Mouse (Mus musculus) gastrocnemius, adult 8-10 months (tissue): ENCODE results near the gene Vamp8. TPM values are rescaled to one million over a fixed set of nuclear protein-coding genes. Genes with fewer than 3 reads are reported as not detected.
A peak's percentile ranks its signal among the peaks of the same experiment; 100 is the strongest.

ENCODE experiments used
- DNase-seq, 2 experiments: peaks; one replicate each; pipeline ENCODE4 v3.0.0; 2022; ENCODE audit warnings: low spot score in 2 of 2
- total RNA-seq, 4 experiments: library from RNA; stranded (reverse); gene quantifications; 2 replicates each; pipeline ENCODE4 v1.2.4; 2022

Vamp8 gene
- total RNA-seq, 4 experiments from 2014 or later = 37.1 to 47.8 (median 45.0) TPM

DNA sequence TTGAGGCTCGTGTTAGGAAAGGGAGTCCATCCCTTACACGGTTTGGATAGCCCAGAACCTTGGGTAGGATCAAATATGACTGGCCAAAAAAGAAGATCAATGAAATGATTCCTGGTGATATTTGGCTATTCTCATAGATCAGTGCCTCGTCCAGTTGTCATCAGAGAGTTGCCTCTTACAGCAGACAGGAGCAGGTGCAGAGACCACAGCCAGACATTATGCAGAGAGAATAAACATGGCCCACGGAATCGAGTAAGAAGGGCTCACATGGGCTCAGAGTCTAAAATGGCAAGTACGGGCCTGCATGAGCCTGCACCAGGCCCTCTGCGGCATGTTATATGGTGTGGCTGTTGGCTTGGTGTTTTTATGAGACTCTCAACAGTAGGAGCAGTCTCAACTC lies 14.9 kb upstream of the Vamp8 start:
- DNase-seq = no peak

DNA sequence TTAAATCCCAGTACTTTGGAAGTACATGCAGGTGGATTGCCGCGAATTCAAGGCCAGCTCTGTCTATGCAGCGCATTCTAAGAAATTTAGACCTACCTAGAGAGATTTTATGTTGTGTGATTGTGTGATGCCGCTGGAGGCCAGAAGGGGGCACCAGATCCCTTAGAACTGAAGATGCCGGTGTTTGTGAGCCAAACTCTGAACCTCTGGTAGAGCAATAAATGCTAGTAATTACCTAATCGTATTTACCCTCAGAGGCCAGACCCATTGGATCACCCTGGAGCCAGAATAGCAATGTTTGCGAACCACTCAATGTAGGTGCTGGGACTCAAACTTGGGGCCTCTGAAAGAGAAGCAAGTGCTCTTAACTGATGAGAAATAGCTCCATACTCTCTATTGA lies 11.4 kb upstream of the Vamp8 start:
- peak; percentile 64 to 68 for DNase-seq

DNA sequence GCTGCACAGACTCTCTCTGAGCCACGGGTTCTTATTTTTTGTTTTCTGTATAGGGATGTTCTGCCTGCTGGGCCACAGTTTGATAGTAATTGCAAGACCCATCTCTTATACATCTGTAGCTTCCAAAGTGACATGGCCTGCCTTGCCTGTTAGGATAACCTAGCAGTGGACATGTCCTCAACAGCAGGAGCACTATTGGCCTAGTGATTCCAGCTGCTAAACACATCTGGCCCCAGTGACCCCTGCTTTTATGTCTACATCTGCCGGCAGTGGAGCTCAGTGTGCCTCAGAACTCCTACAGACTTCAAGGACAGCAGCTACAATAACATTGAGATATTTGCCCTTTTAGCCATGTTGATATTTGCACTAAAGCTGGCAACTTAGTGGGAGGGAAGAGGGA lies 9.5 kb upstream of the Vamp8 start:
- no peak for DNase-seq

DNA sequence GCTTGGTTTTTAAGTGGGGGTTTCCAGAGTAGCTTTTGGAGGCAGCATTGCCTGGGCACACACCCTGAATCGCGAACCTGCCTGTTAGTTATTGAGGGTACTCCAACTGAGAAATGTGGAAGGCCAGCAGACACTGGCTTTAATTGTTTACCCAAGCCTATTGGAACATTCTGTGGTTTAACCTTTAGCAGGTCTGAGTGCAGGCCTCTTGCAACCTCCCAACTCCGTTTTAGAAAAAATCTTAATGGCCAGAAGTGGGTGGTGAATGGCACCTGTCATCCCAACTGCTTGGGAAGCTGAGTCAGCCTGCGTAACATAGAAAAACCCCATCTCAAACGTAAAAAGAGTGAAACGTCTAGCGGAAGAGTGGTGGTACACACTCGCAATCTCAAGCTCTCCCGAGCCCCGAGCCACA lies 6.3 kb upstream of the Vamp8 start:
- DNase-seq = no peak

DNA sequence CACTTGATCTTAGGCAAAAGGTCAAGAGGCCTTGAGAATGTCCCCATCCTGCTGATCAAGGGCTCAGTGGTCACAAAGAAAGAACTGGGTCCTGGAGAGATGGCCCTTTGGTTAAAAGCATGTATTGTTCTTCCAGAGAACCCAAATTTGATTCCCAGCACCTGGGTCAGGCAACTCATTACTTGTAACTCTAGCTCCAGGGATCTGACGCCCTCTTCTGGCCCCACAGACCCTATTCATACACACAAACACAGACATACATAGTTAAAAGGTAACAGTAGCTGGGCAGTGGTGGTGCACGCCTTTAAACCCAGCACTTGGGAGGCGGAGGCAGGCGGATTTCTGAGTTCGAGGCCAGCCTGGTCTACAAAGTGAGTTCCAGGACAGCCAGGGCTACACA lies 1.8 kb upstream of the Vamp8 start:
- DNase-seq = no peak

DNA sequence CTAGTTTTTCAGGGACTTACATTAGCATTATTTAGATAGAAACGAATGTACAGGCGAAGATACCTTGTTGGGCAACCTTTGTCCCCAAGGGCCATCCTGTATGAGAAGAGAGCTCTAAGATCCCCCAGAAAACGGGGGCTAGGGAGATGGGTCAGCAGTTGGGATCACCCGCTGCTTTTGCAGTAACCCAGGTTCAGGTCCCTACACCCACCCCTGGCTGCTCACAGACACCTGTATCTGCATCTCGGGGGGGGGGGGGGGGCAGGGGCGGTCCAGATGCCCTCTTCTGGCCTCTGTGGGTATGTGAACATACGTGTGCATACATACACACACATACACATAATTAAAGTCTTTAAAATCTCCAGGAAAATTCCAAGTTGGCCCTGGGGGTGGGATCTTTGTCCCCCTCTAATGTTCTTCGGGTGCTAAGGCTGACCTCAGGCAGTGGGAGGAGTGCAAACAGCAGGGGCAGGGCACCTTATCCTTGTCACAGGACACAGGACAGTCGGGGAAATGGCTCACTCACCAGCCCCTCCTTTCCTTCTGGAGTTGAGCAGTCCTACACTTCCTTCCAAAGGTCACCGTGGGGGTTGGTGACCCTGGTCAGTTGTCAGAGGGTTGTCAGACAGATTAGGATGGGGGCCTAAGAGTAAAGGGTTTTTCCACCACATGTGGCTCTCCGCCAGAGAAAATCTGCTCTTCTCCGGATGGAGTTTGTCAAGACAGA lies 455 bp upstream of the Vamp8 start:
- peak in 1 of 2 experiments; percentile 28 for DNase-seq

DNA sequence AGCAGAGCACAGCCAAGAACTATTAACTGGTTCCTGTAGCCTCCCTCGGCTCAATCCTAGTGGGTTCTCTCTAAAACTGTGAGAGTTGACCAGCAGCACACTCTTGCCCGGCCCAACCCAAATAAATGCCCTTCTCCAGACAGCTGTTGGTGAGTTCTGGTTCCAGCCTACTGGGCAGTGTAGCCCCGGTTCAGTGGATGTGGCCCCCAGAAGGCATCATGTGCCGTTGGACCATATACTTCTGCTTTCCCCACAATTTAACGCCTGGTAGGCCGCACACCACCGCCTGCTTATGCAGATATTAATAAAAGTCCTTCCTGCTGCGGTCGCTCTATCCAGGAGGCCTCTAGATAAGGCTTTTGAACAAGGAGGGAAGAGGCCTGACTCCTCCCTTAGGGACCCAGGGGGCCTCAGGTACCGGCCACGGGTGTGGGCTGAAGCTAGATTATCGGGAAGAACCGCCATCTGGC lies 997 bp downstream of the Vamp8 start:
- DNase-seq = no peak

DNA sequence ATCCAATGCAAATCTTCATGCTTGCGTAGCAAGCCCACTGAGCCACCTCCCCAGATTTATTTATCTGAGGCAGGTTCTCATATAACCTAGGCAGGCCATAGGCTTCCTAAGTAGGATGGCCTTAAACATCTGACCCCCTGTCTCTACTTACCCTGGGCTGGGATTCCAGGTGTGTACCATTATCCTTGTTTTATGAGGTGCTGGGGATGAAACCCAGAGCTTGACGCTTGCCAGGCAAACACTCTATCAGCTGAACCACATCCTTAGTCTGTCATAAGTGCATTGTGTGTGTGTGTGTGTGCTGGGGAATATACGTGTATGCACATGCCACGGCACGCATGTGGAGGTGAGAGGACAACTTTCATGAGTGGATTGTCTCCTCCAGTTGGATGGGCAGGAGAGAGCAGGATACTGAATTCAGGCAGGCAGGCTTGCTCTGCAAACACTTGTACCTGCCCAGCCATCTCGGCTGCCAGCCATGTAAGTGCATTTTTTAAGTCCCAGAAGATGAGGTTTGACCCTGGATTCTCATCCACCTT lies 1.6 kb downstream of the Vamp8 start:
- DNase-seq = no peak

DNA sequence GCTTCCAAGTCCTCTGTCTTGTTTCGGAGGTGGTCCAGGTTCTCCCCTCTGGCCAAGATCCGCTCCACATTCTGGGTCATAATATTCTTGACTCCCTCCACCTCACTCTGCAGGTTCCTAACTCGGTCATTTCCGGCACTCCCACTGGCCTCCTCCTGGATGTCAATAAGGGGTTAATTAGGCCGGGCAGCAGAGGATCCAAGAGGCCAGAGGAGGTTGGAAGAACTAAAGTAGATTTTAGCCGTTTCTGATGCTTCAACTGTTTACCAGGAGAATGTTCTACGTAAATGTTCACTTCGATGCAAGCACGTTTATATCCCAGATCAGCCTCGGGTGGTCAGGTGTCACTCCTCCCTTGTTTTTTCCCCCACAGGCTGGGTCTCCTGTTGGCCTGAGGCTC lies 2.2 kb downstream of the Vamp8 start:
- DNase-seq = no peak

DNA sequence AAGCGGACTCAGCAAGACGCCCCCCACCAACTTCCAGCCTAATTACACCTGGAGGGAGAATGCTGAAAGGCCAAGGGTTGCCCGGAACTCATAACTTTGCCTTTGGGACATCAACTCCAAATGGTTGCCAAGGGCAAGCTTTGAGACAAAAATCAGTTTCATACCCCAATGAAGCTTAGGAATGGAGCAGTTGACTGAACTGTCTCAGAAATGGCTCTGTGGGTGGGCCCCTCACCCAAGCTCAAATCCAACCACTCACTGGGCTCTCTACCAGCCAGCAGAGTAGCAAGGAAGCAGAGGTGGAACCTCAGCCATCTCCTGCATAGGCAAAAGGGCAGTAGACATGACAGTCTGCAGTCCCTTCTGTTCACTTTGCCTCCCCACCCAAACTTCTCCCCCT lies 2.7 kb downstream of the Vamp8 start:
- DNase-seq = no peak

DNA sequence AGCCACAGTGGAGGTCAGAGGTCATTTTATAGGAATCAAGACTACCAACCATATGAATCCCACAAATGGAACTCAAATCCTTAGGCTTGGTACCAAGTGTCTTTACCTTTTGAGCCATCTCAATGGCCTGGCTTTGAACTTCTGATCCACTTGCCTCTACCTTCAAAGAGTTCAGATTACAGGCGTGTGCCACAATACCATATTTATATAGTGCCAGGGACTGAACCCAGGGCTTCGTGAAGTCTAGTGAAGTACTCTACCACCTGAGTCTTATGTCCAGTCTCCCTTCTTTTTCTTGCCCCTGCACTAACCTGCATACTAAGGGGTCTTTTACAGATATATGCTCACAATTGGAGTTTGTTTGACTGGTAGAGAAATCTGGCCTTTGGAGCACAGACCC lies 3.9 kb downstream of the Vamp8 start:
- no peak for DNase-seq

DNA sequence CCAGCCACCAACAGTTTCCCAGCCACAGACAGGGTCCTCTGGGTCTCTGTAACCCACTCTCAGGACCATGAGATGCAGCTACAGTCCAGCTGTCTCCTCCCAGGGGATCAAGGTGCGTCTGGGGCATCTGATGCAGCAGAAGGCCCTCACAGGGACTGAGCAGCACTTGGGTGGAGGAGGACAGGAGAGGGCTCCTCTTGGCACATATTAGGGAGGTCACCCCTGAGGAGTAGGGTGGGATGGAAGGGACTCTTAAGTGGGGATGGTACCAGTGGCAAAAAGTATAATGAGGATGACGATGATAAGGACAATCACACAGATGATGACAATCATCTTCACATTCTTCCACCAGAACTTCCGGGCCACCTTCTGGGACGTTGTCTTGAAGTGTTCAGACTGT lies 5.2 kb downstream of the Vamp8 start:
- no peak for DNase-seq

DNA sequence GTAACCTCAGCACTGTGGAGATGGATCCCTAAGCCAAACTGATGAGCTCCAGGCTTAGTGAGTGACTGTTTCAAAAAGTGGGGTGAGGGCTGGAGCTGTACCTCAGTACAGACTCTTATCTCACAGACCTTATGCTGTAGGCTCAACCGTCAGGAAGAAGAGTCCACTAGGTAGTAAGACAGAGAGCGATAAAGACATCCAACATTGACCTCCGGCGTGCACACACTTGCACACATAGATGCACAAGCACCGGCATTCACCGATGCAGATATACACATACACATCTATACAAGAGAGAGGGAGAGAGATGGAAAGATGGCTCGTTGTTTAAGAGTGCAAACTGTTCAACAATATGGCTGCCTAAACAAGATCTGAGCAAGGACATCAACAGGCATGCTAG lies 6.6 kb downstream of the Vamp8 start:
- no peak for DNase-seq

DNA sequence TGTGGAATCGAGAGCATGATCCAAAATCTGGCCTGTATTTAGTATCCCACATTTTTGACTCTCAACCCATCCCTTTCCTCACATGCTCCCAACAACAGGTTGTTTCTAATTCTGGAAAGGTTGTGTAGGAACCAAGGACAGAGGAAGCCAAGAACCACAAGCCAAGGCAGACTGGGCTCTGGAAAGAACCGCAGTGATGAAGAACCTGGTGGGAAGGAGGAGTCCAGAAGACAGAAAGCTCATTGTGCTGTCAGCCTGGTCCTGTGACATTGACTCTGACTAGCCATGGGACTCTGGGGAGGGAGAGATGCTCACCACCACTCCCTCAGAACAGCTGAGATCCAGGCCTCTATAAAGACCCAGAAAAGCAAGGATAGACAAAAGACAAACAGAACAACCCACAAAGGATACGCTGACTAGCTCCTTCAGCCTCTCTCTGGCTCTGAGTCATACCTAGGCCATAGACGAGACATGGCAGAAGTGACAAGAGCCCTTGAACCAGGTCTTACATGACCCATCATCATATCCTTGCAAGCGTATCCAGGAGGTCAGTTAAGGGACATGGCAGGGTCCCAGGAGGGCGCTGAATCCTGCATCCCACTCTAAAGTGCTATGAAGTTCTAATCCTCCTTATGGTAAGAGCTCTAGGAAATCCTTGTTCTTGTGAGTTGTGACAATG lies 7.2 kb downstream of the Vamp8 start:
- no peak for DNase-seq

DNA sequence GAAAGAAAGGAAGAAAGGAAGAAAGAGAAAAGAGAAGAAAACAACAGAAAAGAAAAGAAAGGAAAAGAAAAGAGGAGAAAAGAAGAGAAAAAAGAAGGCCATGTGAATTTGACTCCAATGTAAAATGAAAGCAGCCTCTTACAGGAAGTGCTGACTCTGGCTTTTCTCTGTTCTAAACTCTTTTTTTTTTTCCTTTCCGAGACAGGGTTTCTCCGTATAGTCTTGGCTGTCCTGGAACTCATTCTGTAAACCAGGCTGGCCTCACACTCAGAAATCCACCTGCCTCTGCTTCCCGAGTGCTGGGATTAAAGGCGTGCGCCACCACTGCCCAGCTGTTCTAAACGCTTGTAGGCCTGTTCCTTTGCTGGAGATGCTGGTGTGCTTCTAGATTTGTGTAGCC lies 8.0 kb downstream of the Vamp8 start:
- no peak for DNase-seq

DNA sequence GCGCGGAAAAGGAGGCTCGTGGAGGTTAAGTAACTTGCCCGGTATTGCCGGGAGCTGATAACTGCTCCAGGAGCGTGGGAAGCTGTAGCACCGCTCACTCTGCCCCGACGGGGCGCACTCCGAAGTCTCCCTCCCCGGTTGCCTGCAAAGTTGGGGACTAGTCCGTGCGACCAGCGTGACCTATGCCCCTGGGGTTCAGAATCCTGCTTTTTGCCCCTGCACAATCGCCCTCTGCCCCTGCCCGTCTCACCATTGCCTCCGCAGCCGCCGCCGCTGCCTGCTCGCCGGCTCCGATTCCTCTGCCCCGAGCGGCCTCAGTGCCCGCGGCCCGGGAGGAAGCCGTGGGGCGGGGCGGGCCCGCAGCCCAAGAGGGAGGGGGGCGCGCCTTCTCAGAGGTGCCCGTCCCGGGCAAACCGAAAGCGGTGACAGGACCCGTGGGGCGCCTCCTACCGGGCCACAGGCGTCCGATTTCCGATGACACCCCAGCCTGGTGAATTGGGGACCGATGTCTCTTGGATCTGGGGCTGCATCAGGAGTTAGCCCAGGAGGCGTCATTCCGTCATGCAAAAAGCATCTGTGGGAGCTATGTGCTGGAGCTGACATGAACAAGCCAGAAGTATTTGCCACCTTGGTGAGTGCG lies 10.3 kb downstream of the Vamp8 start, which contains the start of gene Vamp5:
Gene Vamp5, minus strand, starts transcription at position 338 of the 640 bp plus-strand sequence.
- peak; percentile 74 to 83 for DNase-seq

DNA sequence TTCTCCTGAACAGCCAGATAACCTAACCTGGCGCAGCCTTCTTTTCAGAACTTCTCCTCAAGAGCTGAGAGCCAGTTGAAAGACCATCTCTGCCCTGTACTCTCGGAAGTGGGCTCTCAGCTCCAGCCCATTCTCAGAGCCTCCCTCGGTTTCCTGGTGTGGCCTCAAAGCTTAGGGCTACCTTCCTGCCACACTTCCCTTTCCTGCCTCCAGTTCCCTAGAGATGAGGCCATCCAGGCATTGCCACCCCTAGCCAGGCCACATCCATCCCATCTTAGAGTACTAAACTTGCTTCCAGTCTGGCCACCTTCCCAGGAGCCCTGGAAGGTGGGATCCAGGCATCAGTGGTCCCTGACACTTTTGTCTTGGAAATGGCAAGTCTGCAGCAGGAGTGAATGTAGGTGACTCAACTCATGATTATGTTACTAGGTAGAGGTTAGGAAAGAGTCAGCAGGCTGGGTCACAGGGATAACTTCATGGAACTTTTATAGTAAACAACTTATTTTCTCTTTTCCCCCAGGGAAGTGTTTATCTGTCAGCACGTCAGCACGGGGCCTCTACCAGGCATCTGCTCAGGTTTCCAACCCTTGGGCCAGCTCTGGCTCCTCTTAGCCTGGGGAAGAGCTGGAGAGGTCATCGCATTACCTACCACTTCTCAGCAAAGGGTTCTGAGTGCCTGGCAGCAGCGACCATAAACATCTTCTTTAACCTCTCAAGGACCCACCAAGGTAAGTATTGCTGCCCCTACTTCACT lies 10.9 kb downstream of the Vamp8 start:
- DNase-seq = peak in 1 of 2 experiments; percentile 43

DNA sequence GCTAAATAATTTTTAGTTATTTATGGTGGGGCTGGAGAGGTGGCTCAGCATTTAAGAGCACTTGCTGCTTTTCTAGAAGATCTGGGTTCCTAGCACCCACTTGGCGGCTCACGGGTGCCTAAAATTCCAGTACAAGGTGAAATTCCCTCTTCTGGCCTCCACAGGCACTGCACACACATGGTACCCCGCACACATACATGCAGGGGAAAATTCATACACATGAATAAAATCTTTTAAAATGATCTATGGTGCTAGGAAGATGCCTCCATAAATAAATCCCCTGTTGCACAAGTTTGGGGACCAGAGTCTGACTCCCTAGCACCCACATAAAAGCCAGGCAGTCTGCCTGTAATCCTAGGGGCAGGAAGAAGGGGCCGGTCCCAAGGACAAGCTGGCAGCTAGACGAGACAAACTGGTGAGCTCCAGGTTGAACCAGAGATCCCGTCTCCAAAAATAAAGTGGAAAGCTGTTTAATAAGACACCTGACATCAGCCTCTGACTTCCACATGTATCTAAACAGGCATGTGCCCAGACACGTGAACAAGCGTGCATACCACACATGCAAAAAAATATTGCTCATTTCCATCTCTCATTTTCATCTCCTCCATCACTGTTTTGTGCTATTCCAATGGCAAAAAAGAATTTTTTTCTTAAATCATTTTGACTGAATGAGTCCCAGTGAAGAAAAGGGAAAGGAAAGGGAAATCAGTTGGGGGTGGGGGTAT lies 11.8 kb downstream of the Vamp8 start:
- no peak for DNase-seq

DNA sequence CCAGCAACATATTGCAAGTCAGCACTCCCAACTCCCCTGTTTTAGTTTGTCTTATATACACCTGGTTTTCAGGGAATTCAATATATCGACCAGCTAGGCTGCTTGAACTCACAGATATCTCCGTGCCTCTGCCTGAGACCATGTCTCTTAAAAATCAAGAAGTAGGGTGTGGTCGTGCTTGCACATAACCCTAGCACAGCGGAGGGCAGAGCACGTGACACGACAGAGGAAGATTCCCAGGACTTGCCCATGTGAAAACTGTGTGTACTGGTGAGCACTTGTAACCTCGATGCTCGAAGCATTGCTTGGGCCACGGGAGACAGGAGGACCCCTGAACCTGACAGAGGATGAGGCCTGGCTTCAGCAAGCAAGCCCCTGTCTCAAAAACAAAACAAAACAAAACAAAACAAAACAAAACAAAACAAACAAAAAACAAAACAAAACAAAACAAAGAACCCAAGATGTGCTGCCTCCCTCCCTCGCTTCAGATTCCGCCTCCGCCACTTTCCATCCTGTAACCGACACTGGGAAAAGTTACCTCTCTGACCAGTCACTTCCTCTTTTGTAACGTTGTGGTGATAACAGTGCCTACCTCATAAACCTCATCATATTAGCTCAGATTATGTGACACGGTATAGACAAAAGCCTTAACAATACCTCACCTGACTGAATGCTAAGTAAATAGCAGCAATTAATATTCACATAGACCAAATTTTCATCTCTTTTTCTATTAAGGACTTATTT lies 15.5 kb downstream of the Vamp8 start:
- no peak for DNase-seq

DNA sequence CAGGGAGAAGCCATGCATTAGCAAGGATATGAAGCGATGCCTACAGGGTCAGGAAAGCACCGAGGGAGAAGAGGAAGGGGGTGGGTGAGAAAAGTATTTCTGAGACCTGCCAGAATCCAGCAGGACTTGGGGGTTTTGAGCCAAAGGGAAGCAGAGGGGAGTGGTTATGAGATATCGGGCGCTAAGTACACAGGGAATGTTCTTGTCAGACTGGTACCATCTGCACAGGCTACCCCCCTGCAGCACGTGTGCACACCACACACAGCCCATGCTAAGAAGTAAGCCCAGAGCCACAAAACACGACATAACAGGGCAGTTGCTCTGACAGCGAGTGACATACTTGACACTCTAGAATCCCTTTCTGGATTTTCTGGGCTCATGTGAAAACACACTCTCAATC lies 16.3 kb downstream of the Vamp8 start:
- no peak for DNase-seq
